Mouse (Mus musculus) ES-Bruce4 (cell line): ENCODE measurements around the gene Anxa11. TPM values are rescaled to one million over a fixed set of nuclear protein-coding genes. Genes with fewer than 3 reads are reported as not detected.

Source experiments
- H3K27ac ChIP-seq: 2 replicates; pipeline ENCODE4 v1.5.1; 2012; ENCODE audit warnings: low read length, inconsistent platforms; ENCODE audit not compliant: insufficient read depth
- H3K27me3 ChIP-seq: 2 replicates; pipeline ENCODE4 v1.6.1; 2012; ENCODE audit warnings: mild to moderate bottlenecking, low read length, inconsistent platforms; ENCODE audit not compliant: control insufficient read depth, poor library complexity, insufficient read depth, severe bottlenecking
- H3K36me3 ChIP-seq: 2 replicates; pipeline ENCODE4 v1.6.1; 2012; ENCODE audit warnings: inconsistent platforms, mild to moderate bottlenecking, low read length, moderate library complexity; ENCODE audit not compliant: control insufficient read depth, poor library complexity, insufficient read depth, severe bottlenecking
- H3K4me1 ChIP-seq: one replicate; pipeline ENCODE4 v1.8.1; 2011; ENCODE audit warnings: low read length; ENCODE audit not compliant: control insufficient read depth, insufficient read depth
- H3K4me3 ChIP-seq: 2 replicates; pipeline ENCODE4 v1.5.1; 2011; ENCODE audit warnings: low read depth, mild to moderate bottlenecking, low read length
- H3K9ac ChIP-seq: 2 replicates; pipeline ENCODE4 v1.6.1; 2012; ENCODE audit warnings: low read depth, mild to moderate bottlenecking, inconsistent platforms; ENCODE audit not compliant: poor library complexity, severe bottlenecking
- H3K9me3 ChIP-seq: replicated peaks from 2 replicates; pipeline ENCODE4 v1.6.1; 2012; ENCODE audit warnings: mild to moderate bottlenecking, low read length, inconsistent platforms; ENCODE audit not compliant: control insufficient read depth, poor library complexity, insufficient read depth, severe bottlenecking
- CTCF ChIP-seq: IDR thresholded peaks from one replicate; pipeline ENCODE4 v1.8.1; 2011; ENCODE audit warnings: low read depth, low read length
- EP300 ChIP-seq: IDR thresholded peaks from 2 replicates; pipeline ENCODE4 v1.6.1; 2011; ENCODE audit warnings: low read depth, low read length; ENCODE audit not compliant: insufficient read depth
- POLR2A ChIP-seq: IDR thresholded peaks from one replicate; pipeline ENCODE4 v1.8.1; 2011; ENCODE audit warnings: low read length; ENCODE audit not compliant: insufficient read depth
- polyA plus RNA-seq: library from polyadenylated mRNA; stranded (reverse); fragments of >200 nt; gene quantifications from 2 replicates; pipeline ENCODE4 v1.2.4, GENCODE M21; 2011; ENCODE audit warnings: low read depth; ENCODE audit not compliant: missing spikeins, insufficient read depth, insufficient read length

The Anxa11 gene
- polyA plus RNA-seq, 1 experiment: 106 TPM

DNA sequence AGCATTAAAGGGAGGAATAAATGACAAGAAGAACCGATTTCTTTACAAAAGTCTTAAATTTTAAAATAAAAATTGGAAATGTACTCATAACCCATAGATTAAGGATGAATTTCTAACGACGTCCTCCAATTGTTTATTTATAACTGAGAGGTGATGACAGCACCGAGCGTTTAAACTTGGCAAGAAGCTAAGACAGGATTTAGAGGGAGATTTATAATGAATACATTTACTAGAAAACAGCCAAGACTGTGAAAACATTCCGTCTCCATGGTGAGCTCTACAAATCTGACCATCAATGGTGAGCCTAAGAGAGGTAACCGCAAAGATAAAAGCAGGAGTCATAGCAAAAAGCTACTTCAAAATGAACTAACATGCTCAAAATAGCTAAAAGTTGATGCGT lies 3.5 kb upstream of the Anxa11 start:
- TF ChIP-seq CTCF (no peak), POLR2A (no peak), EP300 (no peak)
- H3K27ac ChIP-seq: no peak overlapping the region

DNA sequence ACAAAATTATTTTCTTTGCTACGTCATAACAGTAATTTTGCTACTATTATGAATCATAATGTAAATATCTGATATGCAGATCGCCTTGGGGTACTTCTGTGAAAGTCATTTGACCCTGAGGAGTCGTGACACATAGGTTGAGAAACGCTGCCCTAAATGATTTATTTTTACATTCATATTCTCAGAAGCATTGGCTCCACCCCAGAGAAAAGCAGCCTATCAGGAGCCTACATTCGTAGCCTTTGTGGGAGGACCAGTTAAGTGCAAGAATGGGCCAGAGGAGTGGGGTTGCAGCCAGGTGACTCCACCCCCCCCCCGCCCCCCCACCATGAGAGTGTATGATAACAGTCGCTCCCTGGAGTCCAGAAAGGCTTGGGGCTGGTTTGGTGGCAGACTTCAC lies 2.2 kb upstream of the Anxa11 start:
- Histone ChIP-seq H3K9ac (no peak overlapping the region), H3K4me1 (peaks cover 9% of the 10 kb centered on the region), H3K27ac (peak overlapping the region; percentile 59; the same call in 1 of the 2 replicates), H3K9me3 (no peaks in the 10 kb centered on the region), H3K36me3 (no peaks in the 10 kb centered on the region), H3K4me3 (no peak overlapping the region), H3K27me3 (no peaks in the 10 kb centered on the region)
- TF ChIP-seq POLR2A (no peak), CTCF (no peak), EP300 (no peak)

More for the DNA sequence above, 3.5 kb upstream of the Anxa11 start:
- no peak overlapping the region for H3K9ac ChIP-seq
- peaks cover 7% of the 10 kb centered on the region for H3K4me1 ChIP-seq
- no peaks in the 10 kb centered on the region for H3K9me3 ChIP-seq
- H3K4me3 ChIP-seq: no peak overlapping the region
- no peaks in the 10 kb centered on the region for H3K36me3 ChIP-seq
- H3K27me3 ChIP-seq: no peaks in the 10 kb centered on the region

DNA sequence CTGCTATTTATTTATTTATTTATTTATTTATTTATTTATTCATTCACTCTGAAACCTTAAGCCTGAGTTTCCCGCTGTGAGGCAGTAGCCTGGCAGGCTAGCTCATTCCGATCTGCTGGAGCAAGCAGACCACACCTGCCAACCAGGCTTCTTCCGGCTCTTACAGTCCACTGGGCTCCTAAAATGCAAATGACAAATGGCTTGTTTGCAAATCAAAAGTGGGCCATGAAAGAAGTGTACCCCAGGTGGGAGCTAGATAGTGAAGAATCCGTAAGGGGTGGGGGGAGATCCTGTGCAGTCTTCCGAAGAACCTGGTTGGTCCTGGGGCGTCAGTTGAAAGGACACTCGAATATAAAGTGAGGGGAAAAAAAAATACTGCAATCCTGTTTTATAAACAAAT lies 995 bp upstream of the Anxa11 start:
- no peak overlapping the region for H3K4me3 ChIP-seq
- peak overlapping the region; percentile 98 for H3K27ac ChIP-seq
- H3K27me3 ChIP-seq: no peaks in the 10 kb centered on the region
- H3K4me1 ChIP-seq: peaks cover 9% of the 10 kb centered on the region
- no peaks in the 10 kb centered on the region for H3K36me3 ChIP-seq
- TF ChIP-seq EP300 (peak; percentile 96), CTCF (no peak), POLR2A (no peak)
- H3K9me3 ChIP-seq: no peaks in the 10 kb centered on the region
- H3K9ac ChIP-seq: no peak overlapping the region

DNA sequence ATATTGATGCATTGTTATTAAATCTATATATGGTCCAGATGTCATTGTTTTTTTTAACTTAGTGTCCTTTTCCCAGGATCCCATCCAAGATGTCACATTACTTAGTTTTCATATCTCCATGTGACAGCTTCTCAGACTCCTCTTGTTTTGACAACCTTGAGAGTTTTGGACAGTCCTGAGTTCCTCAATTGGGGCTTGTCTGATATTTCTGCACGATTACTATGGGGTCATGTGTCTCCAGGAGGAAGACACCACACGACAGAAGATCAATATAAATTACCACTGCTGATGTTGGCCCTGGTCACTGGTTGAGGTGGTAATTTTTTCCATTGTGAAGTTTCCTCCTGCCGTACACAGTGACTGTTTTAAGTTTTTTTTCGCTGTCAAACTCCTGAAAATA lies 377 bp upstream of the Anxa11 start:
- Histone ChIP-seq H3K4me1 (peaks cover 12% of the 10 kb centered on the region), H3K9ac (peak overlapping the region; percentile 16; the same call in 1 of the 2 replicates), H3K27ac (peak overlapping the region; percentile 77), H3K4me3 (no peak overlapping the region), H3K36me3 (no peaks in the 10 kb centered on the region), H3K27me3 (no peaks in the 10 kb centered on the region), H3K9me3 (no peaks in the 10 kb centered on the region)
- TF ChIP-seq POLR2A: no peak
- no peak for TF ChIP-seq EP300
- TF ChIP-seq CTCF: no peak

DNA sequence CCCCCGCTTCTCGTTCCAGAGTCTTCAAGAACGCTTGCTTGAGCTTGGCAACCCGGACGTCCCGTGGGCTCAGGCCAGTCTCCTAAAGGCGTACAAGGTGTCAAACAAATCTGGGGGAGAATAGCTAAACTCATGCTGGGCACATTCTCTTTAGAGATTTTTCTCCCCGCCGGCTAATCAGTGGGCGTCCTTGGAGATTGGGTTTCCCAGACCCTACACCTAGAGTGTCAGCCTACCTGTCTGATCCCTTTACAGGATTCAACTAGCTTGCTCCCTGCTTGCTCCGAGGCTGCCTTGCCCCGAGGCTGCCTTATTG lies 690 bp downstream of the Anxa11 start:
- no peaks in the 10 kb centered on the region for H3K9me3 ChIP-seq
- peaks cover 14% of the 10 kb centered on the region for H3K4me1 ChIP-seq
- peak overlapping the region; percentile 58 for H3K27ac ChIP-seq
- no peak for TF ChIP-seq POLR2A
- no peaks in the 10 kb centered on the region for H3K36me3 ChIP-seq
- H3K9ac ChIP-seq: peak overlapping the region; percentile 75
- no peaks in the 10 kb centered on the region for H3K27me3 ChIP-seq
- peak overlapping the region; percentile 77 for H3K4me3 ChIP-seq

DNA sequence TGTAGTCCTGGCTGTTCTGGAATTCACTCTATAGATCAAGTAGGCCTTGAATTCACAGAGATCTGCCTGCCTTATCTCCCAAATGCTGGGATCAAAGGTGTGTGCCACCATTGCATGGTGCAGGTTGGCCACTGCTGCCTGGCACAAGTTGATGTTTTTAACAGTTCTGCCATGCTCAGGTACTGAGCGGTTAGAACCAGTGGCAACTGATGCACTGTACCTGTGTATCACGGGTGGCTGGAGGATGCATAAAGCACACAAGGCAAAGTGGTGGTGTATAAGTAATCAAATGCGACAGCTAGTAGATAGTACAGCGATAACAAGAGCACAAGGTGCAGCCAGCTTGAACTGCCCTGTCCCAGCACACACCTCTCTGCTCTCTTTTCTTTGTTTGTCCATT lies 2.4 kb downstream of the Anxa11 start:
- H3K9me3 ChIP-seq: no peaks in the 10 kb centered on the region
- H3K9ac ChIP-seq: no peak overlapping the region
- H3K27me3 ChIP-seq: no peaks in the 10 kb centered on the region
- H3K4me3 ChIP-seq: no peak overlapping the region
- H3K4me1 ChIP-seq: peaks cover 13% of the 10 kb centered on the region
- no peaks in the 10 kb centered on the region for H3K36me3 ChIP-seq
- H3K27ac ChIP-seq: no peak overlapping the region
- TF ChIP-seq CTCF (no peak), POLR2A (no peak), EP300 (no peak)
